Mouse (Mus musculus) erythroblast, embryonic 14.5 days (primary cell): ENCODE measurements around the gene Atxn1.

Source experiments
- GATA1 ChIP-seq: IDR thresholded peaks from 2 replicates; pipeline ENCODE4 v1.6.1; 2012; ENCODE audit warnings: low read length, inconsistent platforms, mixed read lengths
- TAL1 ChIP-seq: IDR thresholded peaks from 3 replicates; pipeline ENCODE4 v1.6.1; 2012; ENCODE audit warnings: low read length, inconsistent platforms, mixed read lengths

GRCm38 (mm10) chr13:46006211-46007102, 41.6 kb upstream of the Atxn1 start:
- no peak for TF ChIP-seq GATA1
- TF ChIP-seq TAL1 = no peak
